Mouse (Mus musculus) adrenal gland, postnatal 0 days (tissue): Measurements from ENCODE around the gene Kdm4d. TPM values are rescaled to one million over a fixed set of nuclear protein-coding genes. Genes with fewer than 3 reads are reported as not detected.

Source experiments
- polyA plus RNA-seq: library from polyadenylated mRNA; unstranded; fragments of >200 nt; fragmentation: Nextera tagmentation; extraction: Ambion mirVana; gene quantifications from 2 replicates; pipeline ENCODE4 v1.2.1, GENCODE M21; 2015

Gene Kdm4d
- 0.58 and 0.70 TPM in 2 replicates for polyA plus RNA-seq

DNA sequence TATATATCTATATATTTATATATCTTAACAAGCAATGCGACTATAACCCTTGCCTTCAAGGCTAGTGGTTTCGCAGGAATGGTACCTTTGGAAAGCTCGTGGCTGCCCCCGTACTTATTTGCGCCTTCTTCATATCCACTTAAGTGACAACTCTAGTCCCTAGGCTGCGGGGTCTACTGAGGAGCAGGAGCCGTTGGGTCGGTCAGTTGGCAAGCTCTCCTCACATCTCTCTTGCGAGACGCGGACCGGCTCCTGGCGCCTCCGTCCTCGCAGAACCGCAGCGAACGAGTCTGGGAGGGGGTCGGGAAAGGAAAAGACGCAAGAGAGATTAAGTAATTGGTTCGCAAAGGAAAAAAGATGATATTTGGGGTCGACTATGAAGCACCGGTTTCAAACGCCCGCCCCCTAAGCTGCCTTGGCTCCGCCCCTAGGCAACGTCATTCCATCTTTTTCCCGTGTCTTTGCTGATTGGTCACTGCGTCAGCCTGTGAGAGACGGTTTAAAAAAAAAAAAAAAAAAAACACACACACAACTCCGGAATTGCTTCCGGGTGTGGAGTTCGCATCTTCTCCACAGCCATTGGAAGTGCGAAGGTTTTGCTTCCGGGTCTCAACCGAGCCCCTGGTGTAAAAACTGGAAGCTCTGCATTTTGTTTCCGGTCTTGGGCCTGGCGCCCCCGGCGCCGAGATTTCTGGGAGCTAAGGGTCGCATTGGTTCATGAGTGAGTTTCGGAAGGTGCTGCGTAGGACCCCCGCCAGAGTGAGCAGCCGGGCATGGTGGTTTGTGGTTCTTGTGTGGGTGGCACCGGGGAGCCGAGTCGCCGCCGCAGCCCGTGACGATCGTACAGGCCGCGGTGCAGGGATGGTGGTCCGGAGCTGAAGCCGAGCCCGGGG is at the start of gene Kdm4d, which contains the start of gene Cwc15:
TSS of gene Kdm4d (minus strand) at position 460 of the 893 bp plus-strand sequence.
TSS of gene Cwc15 (plus strand) at position 595 of the 893 bp plus-strand sequence.

Other genes with a start within 250 kb of the Kdm4d start
- 7.6 and 10.1 TPM in 2 replicates for gene Sesn3, start 225.4 kb downstream of the Kdm4d start, polyA plus RNA-seq
- 9.7 and 10.5 TPM in 2 replicates for gene Endod1, start 119.0 kb downstream of the Kdm4d start, polyA plus RNA-seq
- gene Cwc15, start 135 bp upstream of the Kdm4d start, polyA plus RNA-seq: 124 and 159 TPM in 2 replicates
- gene Amotl1, start 144.6 kb upstream of the Kdm4d start, polyA plus RNA-seq: 8.5 and 9.6 TPM in 2 replicates
- 0.06 and 0.39 TPM in 2 replicates for gene Piwil4, start 240.3 kb upstream of the Kdm4d start, polyA plus RNA-seq